ENCODE assay signal across 16 mouse cellular contexts in genomic region chr13:55824151-55824945, GRCm38 (mm10). TPM values are rescaled to one million over a fixed set of nuclear protein-coding genes. Genes with fewer than 3 reads are reported as not detected.
DNase-seq lines count a peak whose midpoint lies in the region; ATAC-seq and TF ChIP-seq lines count a peak whose summit lies in the region.
"Had no signal": no experiment of that assay in that cellular context is flagged by ENCODE, and none has a peak within 500 bp of the region (broad histone marks: within the 10 kb centered on the region; RNA-seq: fewer than 3 reads in every experiment).

No protein-coding gene starts in this region.

- no peak overlapping the region for H3K27ac ChIP-seq in heart, adult 2 months
- H3K27ac ChIP-seq in midbrain, embryonic 11.5 days (ENCODE audit: low read depth, low read length), result no peak overlapping the region
- no peak overlapping the region for H3K27ac ChIP-seq in midbrain, embryonic 14.5 days (replicated peaks; ENCODE audit: low read depth, low read length)
- no peak overlapping the region for H3K27ac ChIP-seq in embryonic facial prominence, embryonic 11.5 days (replicated peaks; ENCODE audit: low read depth, low read length)
- H3K27ac ChIP-seq in stomach, embryonic 14.5 days (ENCODE audit: low read length), result peak overlapping the region; percentile 49
- H3K27ac ChIP-seq: liver, embryonic 13.5 days had no signal

- no peak for TF ChIP-seq POLR2A in heart, adult 2 months (IDR thresholded peaks at IDR 0.05; ENCODE audit: insufficient read depth, low read depth, low read length)

- WGBS in heart, adult 2 months, result 21% methylated on average over 10 of the region's 10 CpGs
- 7% methylated on average over 10 of the region's 10 CpGs for WGBS in midbrain, embryonic 11.5 days
- 12% methylated on average over 10 of the region's 10 CpGs for WGBS in midbrain, embryonic 14.5 days
- whole genome bisulfite sequencing in embryonic facial prominence, embryonic 11.5 days, result 9% methylated on average over 10 of the region's 10 CpGs
- WGBS in stomach, embryonic 14.5 days, result 17% methylated on average over 10 of the region's 10 CpGs

- no peak overlapping the region for H3K4me3 ChIP-seq in heart, adult 2 months
- H3K4me3 ChIP-seq in midbrain, embryonic 11.5 days (ENCODE audit: low read depth, low read length), result no peak overlapping the region
- H3K4me3 ChIP-seq in midbrain, embryonic 14.5 days (replicated peaks; ENCODE audit: low read depth, low read length), result no peak overlapping the region
- H3K4me3 ChIP-seq in embryonic facial prominence, embryonic 11.5 days (ENCODE audit: low read depth, low read length), result no peak overlapping the region; the same call in 1 of the 2 replicates
- H3K4me3 ChIP-seq in stomach, embryonic 14.5 days (ENCODE audit: low read depth, low read length), result peak overlapping the region; percentile 38
- H3K4me3 ChIP-seq: liver, embryonic 13.5 days had no signal

- H3K4me2 ChIP-seq in midbrain, embryonic 11.5 days, result no peak overlapping the region
- H3K4me2 ChIP-seq in midbrain, embryonic 14.5 days (ENCODE audit: low read length), result no peak overlapping the region
- peak overlapping the region; percentile 32 for H3K4me2 ChIP-seq in embryonic facial prominence, embryonic 11.5 days (ENCODE audit: low read depth, low read length)
- H3K4me2 ChIP-seq in stomach, embryonic 14.5 days (replicated peaks; ENCODE audit: low read depth, low read length), result peak overlapping the region; percentile 54
- H3K4me2 ChIP-seq: liver, embryonic 13.5 days had no signal

- intact Hi-C loops in heart, adult 2 months (cut with DNase I), result no loop called here

- TF ChIP-seq EP300 in heart, adult 2 months (IDR thresholded peaks at IDR 0.05; ENCODE audit: insufficient read depth, low read depth, low read length), result no peak

- peaks cover 45% of the 10 kb centered on the region for H3K27me3 ChIP-seq in heart, adult 2 months (ENCODE audit: control insufficient read depth, insufficient read depth, low read length)
- H3K27me3 ChIP-seq in midbrain, embryonic 11.5 days (ENCODE audit: control insufficient read depth, insufficient read depth, low read length), result peaks cover 69% of the 10 kb centered on the region
- H3K27me3 ChIP-seq in midbrain, embryonic 14.5 days (ENCODE audit: control insufficient read depth, insufficient read depth, low read length), result peaks cover 78% of the 10 kb centered on the region
- peaks cover 27% of the 10 kb centered on the region for H3K27me3 ChIP-seq in embryonic facial prominence, embryonic 11.5 days (ENCODE audit: control insufficient read depth, insufficient read depth, low read length)
- H3K27me3 ChIP-seq in stomach, embryonic 14.5 days (ENCODE audit: control insufficient read depth, insufficient read depth, low read length), result no peaks in the 10 kb centered on the region

- no peaks in the 10 kb centered on the region for H3K9me3 ChIP-seq in midbrain, embryonic 11.5 days (ENCODE audit: control insufficient read depth, low read length)
- no peaks in the 10 kb centered on the region for H3K9me3 ChIP-seq in midbrain, embryonic 14.5 days (ENCODE audit: control insufficient read depth, low read length)
- no peaks in the 10 kb centered on the region for H3K9me3 ChIP-seq in embryonic facial prominence, embryonic 11.5 days (replicated peaks; ENCODE audit: control insufficient read depth, low read length)
- H3K9me3 ChIP-seq in stomach, embryonic 14.5 days (ENCODE audit: control insufficient read depth, low read depth, low read length), result no peaks in the 10 kb centered on the region
- H3K9me3 ChIP-seq: heart, embryonic 12.5 days; liver, embryonic 13.5 days had no signal

- peak; percentile 13; the same call in 1 of the 2 replicates for TF ChIP-seq CTCF in heart, adult 2 months (IDR thresholded peaks at IDR 0.05)

- H3K36me3 ChIP-seq in heart, adult 2 months (ENCODE audit: control insufficient read depth, insufficient read depth, low read length), result no peaks in the 10 kb centered on the region
- no peaks in the 10 kb centered on the region for H3K36me3 ChIP-seq in midbrain, embryonic 11.5 days (ENCODE audit: control insufficient read depth, insufficient read depth, low read length)
- no peaks in the 10 kb centered on the region for H3K36me3 ChIP-seq in midbrain, embryonic 14.5 days (ENCODE audit: control insufficient read depth, insufficient read depth, low read length)
- no peaks in the 10 kb centered on the region for H3K36me3 ChIP-seq in embryonic facial prominence, embryonic 11.5 days (replicated peaks; ENCODE audit: control insufficient read depth, insufficient read depth, low read depth, low read length)
- H3K36me3 ChIP-seq in stomach, embryonic 14.5 days (ENCODE audit: control insufficient read depth, insufficient read depth, low read length), result peaks cover 18% of the 10 kb centered on the region
- H3K36me3 ChIP-seq: heart, embryonic 12.5 days; liver, embryonic 13.5 days had no signal

- DNase-seq in heart, adult 2 months, result no peak
- DNase-seq in heart, adult 9 months (ENCODE audit: low spot score in 2 of 2), result no peak
- DNase-seq in midbrain, embryonic 11.5 days (ENCODE audit: low spot score, missing footprints), result peak; percentile 92
- no peak for DNase-seq in midbrain, embryonic 14.5 days
- peak; percentile 39 for DNase-seq in embryonic facial prominence, embryonic 11.5 days (ENCODE audit: low spot score)
- DNase-seq in kidney, adult 11 months, result no peak
- DNase-seq in embryo, embryonic 10 days (ENCODE audit: low spot score), result no peak
- DNase-seq: adrenal gland, postnatal 25 days; cerebellum, adult 11 months; liver, embryonic 13.5 days; right cerebral cortex, postnatal 14 days had no signal

- no peaks in the 10 kb centered on the region for H3K4me1 ChIP-seq in heart, adult 2 months (ENCODE audit: control insufficient read depth, insufficient read depth, low read length)
- peaks cover 7% of the 10 kb centered on the region; the same call in 1 of the 2 replicates for H3K4me1 ChIP-seq in midbrain, embryonic 11.5 days (ENCODE audit: control insufficient read depth, insufficient read depth, low read length)
- no peaks in the 10 kb centered on the region for H3K4me1 ChIP-seq in midbrain, embryonic 14.5 days (ENCODE audit: control insufficient read depth, insufficient read depth, low read length)
- H3K4me1 ChIP-seq in embryonic facial prominence, embryonic 11.5 days (ENCODE audit: control insufficient read depth, insufficient read depth, low read length), result no peaks in the 10 kb centered on the region
- H3K4me1 ChIP-seq in stomach, embryonic 14.5 days (ENCODE audit: control insufficient read depth, insufficient read depth, low read length), result peaks cover 17% of the 10 kb centered on the region; the same call in 1 of the 2 replicates

- ATAC-seq in midbrain, embryonic 11.5 days (ENCODE audit: low FRiP score), result no peak
- ATAC-seq in midbrain, embryonic 14.5 days (ENCODE audit: low FRiP score, low TSS enrichment), result no peak
- no peak for ATAC-seq in embryonic facial prominence, embryonic 11.5 days (replicated peaks; ENCODE audit: insufficient number of reproducible peaks, low FRiP score, low TSS enrichment, low read depth)
- no peak for ATAC-seq in stomach, embryonic 14.5 days (ENCODE audit: insufficient number of reproducible peaks, insufficient read depth, low FRiP score, low read depth)

- H3K79me2 ChIP-seq in heart, adult 2 months (replicated peaks; ENCODE audit: control insufficient read depth, insufficient read depth, low read length), result no peaks in the 10 kb centered on the region

- no peak overlapping the region for H3K9ac ChIP-seq in heart, adult 2 months (ENCODE audit: low read depth, low read length)
- no peak overlapping the region for H3K9ac ChIP-seq in midbrain, embryonic 11.5 days (ENCODE audit: low read length)
- no peak overlapping the region for H3K9ac ChIP-seq in midbrain, embryonic 14.5 days (replicated peaks; ENCODE audit: low read length)
- peak overlapping the region; percentile 61 for H3K9ac ChIP-seq in embryonic facial prominence, embryonic 11.5 days (replicated peaks; ENCODE audit: low read length)
- H3K9ac ChIP-seq in stomach, embryonic 14.5 days (replicated peaks; ENCODE audit: low read depth, low read length), result peak overlapping the region; percentile 99
- H3K9ac ChIP-seq: heart, embryonic 12.5 days; liver, embryonic 13.5 days had no signal

RNA-seq across cellular contexts. Expression of gene Pitx1, which starts 11.6 kb away (rescaled TPM):
- not detected for total RNA-seq in heart, adult 2 months (2021)
- 0.06 TPM in 1 of 2 replicates, not detected in the other for polyA plus RNA-seq in heart, adult 2 months (2012; rRNA removed)
- polyA plus RNA-seq in midbrain, embryonic 11.5 days (2014; fragmentation: Nextera tagmentation; extraction: Ambion mirVana), result 0.25 and 0.88 TPM in 2 replicates
- polyA plus RNA-seq in midbrain, embryonic 14.5 days (2014; fragmentation: Nextera tagmentation; extraction: Ambion mirVana), result 3.2 and 3.3 TPM in 2 replicates
- polyA plus RNA-seq in embryonic facial prominence, embryonic 11.5 days (2014; fragmentation: Nextera tagmentation; extraction: Ambion mirVana), result 48.5 and 54.9 TPM in 2 replicates
- 262 and 263 TPM in 2 replicates for polyA plus RNA-seq in stomach, embryonic 14.5 days (2014; fragmentation: Nextera tagmentation; extraction: Ambion mirVana)
- total RNA-seq: adrenal gland, postnatal 25 days; layer of hippocampus, postnatal 25 days had no signal
- polyA plus RNA-seq: C2C12; frontal cortex, adult 2 months had no signal

RNA-seq across cellular contexts. Expression of gene Catsper3, which starts 40.0 kb away (rescaled TPM):
- under 1 TPM in 1 of 2 experiments, not detected in 1; 0.23 TPM for total RNA-seq in heart, adult 2 months (2021)
- polyA plus RNA-seq in heart, adult 2 months (2012; rRNA removed), result 0.12 TPM in 1 of 2 replicates, not detected in the other
- polyA plus RNA-seq in midbrain, embryonic 11.5 days (2014; fragmentation: Nextera tagmentation; extraction: Ambion mirVana), result not detected in 2 replicates
- not detected in 2 replicates for polyA plus RNA-seq in midbrain, embryonic 14.5 days (2014; fragmentation: Nextera tagmentation; extraction: Ambion mirVana)
- not detected in 2 replicates for polyA plus RNA-seq in embryonic facial prominence, embryonic 11.5 days (2014; fragmentation: Nextera tagmentation; extraction: Ambion mirVana)
- polyA plus RNA-seq in stomach, embryonic 14.5 days (2014; fragmentation: Nextera tagmentation; extraction: Ambion mirVana), result 0.43 TPM in 1 of 2 replicates, not detected in the other
- polyA plus RNA-seq: heart, embryonic 12.5 days; liver, embryonic 13.5 days had no signal

Comparison
In these comparisons a context has a peak if more than half of its experiments do, and no peak if none do; other contexts are left out.
1. DNase-seq: peak in midbrain, embryonic 11.5 days (single experiment) and embryonic facial prominence, embryonic 11.5 days (single experiment); none in heart, adult 2 months (0 of 2), heart, adult 9 months (0 of 2), midbrain, embryonic 14.5 days (single experiment), kidney, adult 11 months (single experiment) and embryo, embryonic 10 days (single experiment).
2. H3K9ac ChIP-seq: peak in embryonic facial prominence, embryonic 11.5 days (single experiment) and stomach, embryonic 14.5 days (single experiment); none in heart, adult 2 months (single experiment), midbrain, embryonic 11.5 days (single experiment) and midbrain, embryonic 14.5 days (single experiment).
3. H3K4me2 ChIP-seq: peak in embryonic facial prominence, embryonic 11.5 days (single experiment) and stomach, embryonic 14.5 days (single experiment); none in midbrain, embryonic 11.5 days (single experiment) and midbrain, embryonic 14.5 days (single experiment).
4. RNA of gene Pitx1, which starts 11.6 kb away (polyA plus RNA-seq): 262 to 263 TPM in stomach, embryonic 14.5 days and 48.5 to 54.9 TPM in embryonic facial prominence, embryonic 11.5 days; 3.2 to 3.3 TPM in midbrain, embryonic 14.5 days, 0.25 to 0.88 TPM in midbrain, embryonic 11.5 days and 0.06 TPM in heart, adult 2 months; every median in the first group is over 10 times any median in the second.